Comparison of ENCODE assay signal across 10 mouse cellular contexts in genomic region chr6:50777827-50778226, GRCm38 (mm10).
DNase-seq lines count a peak whose midpoint lies in the region; ATAC-seq lines count a peak whose summit lies in the region.
"Had no signal": no experiment of that assay in that cellular context is flagged by ENCODE, and none has a peak within 500 bp of the region (broad histone marks: within the 10 kb centered on the region; RNA-seq: fewer than 3 reads in every experiment).

No protein-coding gene starts in this region.

- H3K9ac ChIP-seq in forebrain, embryonic 12.5 days: no peak overlapping the region
- no peak overlapping the region for H3K9ac ChIP-seq in limb, embryonic 11.5 days (ENCODE audit: low read length)
- H3K9ac ChIP-seq: liver, embryonic 13.5 days had no signal

- H3K4me2 ChIP-seq in forebrain, embryonic 12.5 days: peak overlapping the region; percentile 40
- H3K4me2 ChIP-seq in limb, embryonic 11.5 days (ENCODE audit: low read depth, severe bottlenecking): no peak overlapping the region; the same call in 1 of the 2 replicates
- H3K4me2 ChIP-seq: liver, embryonic 13.5 days had no signal

- no peak overlapping the region for H3K4me3 ChIP-seq in forebrain, embryonic 12.5 days (replicated peaks)
- no peak overlapping the region for H3K4me3 ChIP-seq in limb, embryonic 11.5 days (ENCODE audit: low read depth, low read length)
- H3K4me3 ChIP-seq: liver, embryonic 13.5 days had no signal

- no peaks in the 10 kb centered on the region for H3K9me3 ChIP-seq in forebrain, embryonic 12.5 days
- no peaks in the 10 kb centered on the region for H3K9me3 ChIP-seq in limb, embryonic 11.5 days (ENCODE audit: control insufficient read depth, low read length)
- H3K9me3 ChIP-seq: liver, embryonic 13.5 days had no signal

- 20% methylated on average over 4 of the region's 4 CpGs for WGBS in forebrain, embryonic 12.5 days
- 51% methylated on average over 4 of the region's 4 CpGs for WGBS in limb, embryonic 11.5 days

- H3K4me1 ChIP-seq in forebrain, embryonic 12.5 days: peaks cover 35% of the 10 kb centered on the region
- H3K4me1 ChIP-seq in limb, embryonic 11.5 days (ENCODE audit: control insufficient read depth, insufficient read depth, low read length): peaks cover 20% of the 10 kb centered on the region
- H3K4me1 ChIP-seq: liver, embryonic 13.5 days had no signal

- ATAC-seq in forebrain, embryonic 12.5 days (ENCODE audit: low FRiP score): peak; percentile 25; the same call in 1 of the 2 replicates
- ATAC-seq in limb, embryonic 11.5 days (ENCODE audit: insufficient number of reproducible peaks, low FRiP score, low TSS enrichment, low read depth): no peak
- no peak for ATAC-seq in monocyte, adult 5-6 weeks (replicated peaks; ENCODE audit: insufficient number of reproducible peaks, low FRiP score, low TSS enrichment, poor library complexity, severe bottlenecking)

- peak; percentile 25 for DNase-seq in layer of hippocampus, adult 9-11 months
- DNase-seq in layer of hippocampus, adult 11-12 months (ENCODE audit: low spot score): no peak
- peak; percentile 28 for DNase-seq in limb, embryonic 11.5 days (ENCODE audit: low spot score)
- peak; percentile 47 for DNase-seq in retina, embryonic 14.5 days (ENCODE audit: low spot score)
- no peak for DNase-seq in kidney, postnatal 14 days
- DNase-seq in B cell, adult 2 months: no peak
- DNase-seq: cerebellum, adult 9-10 months; liver, embryonic 13.5 days had no signal

- H3K27ac ChIP-seq in forebrain, embryonic 12.5 days: peak overlapping the region; percentile 94
- H3K27ac ChIP-seq in limb, embryonic 11.5 days (replicated peaks; ENCODE audit: low read depth, low read length): 0 out of 2 replicates have a peak overlapping the region, but pooled peaks have one; percentile 8
- H3K27ac ChIP-seq: liver, embryonic 13.5 days had no signal

- H3K27me3 ChIP-seq in forebrain, embryonic 12.5 days: 0 out of 2 replicates have a peak, but pooled peaks cover 2% of the 10 kb centered on the region
- H3K27me3 ChIP-seq in limb, embryonic 11.5 days (ENCODE audit: control insufficient read depth, insufficient read depth, low read length): no peaks in the 10 kb centered on the region
- H3K27me3 ChIP-seq: liver, embryonic 13.5 days had no signal

- H3K36me3 ChIP-seq in forebrain, embryonic 12.5 days (replicated peaks): no peaks in the 10 kb centered on the region
- H3K36me3 ChIP-seq in limb, embryonic 11.5 days (ENCODE audit: control insufficient read depth, insufficient read depth, low read length): no peaks in the 10 kb centered on the region
- H3K36me3 ChIP-seq: liver, embryonic 13.5 days had no signal

Comparison
In these comparisons a context has a peak if more than half of its experiments do, and no peak if none do; other contexts are left out.
1. DNase-seq: peak in layer of hippocampus, adult 9-11 months (single experiment), limb, embryonic 11.5 days (single experiment) and retina, embryonic 14.5 days (single experiment); none in layer of hippocampus, adult 11-12 months (single experiment), kidney, postnatal 14 days (single experiment) and B cell, adult 2 months (0 of 2).